Mouse (Mus musculus) MN1 (cell line): ENCODE measurements around the gene Sik1.

Experiments used
- DNase-seq: peaks from one replicate; pipeline ENCODE4 v3.0.0-alpha.2; 2016; ENCODE audit warnings: low spot score

Sik1 gene

DNA sequence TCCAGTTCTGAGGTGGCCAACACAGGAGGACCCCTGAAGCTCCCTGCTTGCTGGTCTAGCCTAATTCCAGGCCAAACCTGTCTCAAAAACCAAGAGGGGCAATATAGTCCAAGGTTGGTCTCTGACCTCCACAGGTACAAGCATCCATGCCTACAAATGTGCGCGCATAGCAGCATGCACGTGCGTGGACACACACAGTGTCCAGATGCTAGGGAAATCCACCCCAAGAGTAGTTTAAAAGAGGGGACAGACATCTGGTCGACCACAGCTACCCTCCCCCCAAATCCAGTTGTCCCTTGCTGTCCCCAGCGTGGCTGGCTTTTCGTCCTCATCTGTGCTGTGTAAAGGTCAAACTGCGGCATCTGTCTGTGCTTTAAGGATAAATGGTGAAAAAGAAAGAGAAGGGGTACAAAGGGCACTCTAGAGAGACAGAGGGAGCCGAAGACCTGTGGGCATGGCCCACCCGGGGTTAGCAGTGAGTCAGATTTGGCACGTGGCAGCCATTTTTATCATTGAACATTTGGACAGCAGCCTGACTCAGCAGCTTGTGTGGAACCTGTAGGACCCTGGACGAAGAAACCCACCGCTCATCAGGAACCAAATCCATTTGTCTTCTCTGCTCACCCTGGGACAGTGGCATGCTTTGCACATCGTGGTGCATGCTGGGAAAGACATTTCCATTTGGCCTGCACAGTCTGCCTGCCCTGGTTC lies 23.6 kb downstream of the Sik1 start:
- no peak for DNase-seq

GRCm38 (mm10) chr17:31831097-31831865 lies 24.3 kb downstream of the Sik1 start:
- DNase-seq, result no peak

GRCm38 (mm10) chr17:31830506-31831075 lies 25.0 kb downstream of the Sik1 start:
- no peak for DNase-seq

DNA sequence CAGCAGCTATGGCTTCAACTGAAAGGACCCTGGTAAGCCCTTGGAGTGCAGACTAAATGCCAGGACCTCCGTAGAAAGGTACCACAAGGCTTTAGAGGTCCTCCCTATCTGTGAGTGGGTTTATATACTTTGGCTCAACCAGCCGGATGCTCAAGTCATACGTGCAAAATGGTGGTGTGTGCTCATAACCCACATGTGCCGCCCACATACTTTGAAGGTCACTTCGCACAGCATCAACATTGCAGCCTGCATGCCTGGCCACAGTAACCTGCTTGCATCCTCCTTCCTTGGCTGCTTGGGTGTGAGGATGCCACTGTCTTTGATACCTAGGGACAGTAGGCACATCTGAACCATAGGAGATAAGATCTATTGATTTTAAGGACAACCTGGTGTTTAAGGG lies 26.7 kb downstream of the Sik1 start:
- DNase-seq, result no peak

- no peak for DNase-seq
These were observed 27.5 kb downstream of the Sik1 start for GRCm38 (mm10) chr17:31828118-31828517.

- DNase-seq, result peak; percentile 58
These were observed 28.4 kb downstream of the Sik1 start for GRCm38 (mm10) chr17:31827206-31827605.

- peak; percentile 62 for DNase-seq
These were observed 28.9 kb downstream of the Sik1 start for GRCm38 (mm10) chr17:31826669-31827068.

DNA sequence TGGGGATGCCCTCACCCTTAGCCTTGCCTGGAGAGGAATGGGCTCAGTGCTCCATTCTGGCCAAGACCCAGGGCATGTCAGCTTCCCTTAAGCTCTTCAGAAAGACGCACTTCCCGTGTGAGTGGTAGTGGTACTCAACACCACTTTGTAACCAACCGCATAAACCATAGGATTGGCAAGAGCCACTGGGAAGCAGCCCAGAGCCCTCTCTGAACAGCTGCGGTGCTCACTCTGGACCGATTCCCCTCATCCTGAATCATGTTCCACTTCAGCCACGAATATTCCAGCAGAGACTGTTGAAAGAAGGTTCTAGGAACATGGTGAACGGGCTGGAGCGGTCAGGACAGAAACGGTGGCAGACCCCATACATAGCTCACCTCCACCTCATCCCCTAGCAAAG lies 29.9 kb downstream of the Sik1 start:
- DNase-seq, result no peak

DNA sequence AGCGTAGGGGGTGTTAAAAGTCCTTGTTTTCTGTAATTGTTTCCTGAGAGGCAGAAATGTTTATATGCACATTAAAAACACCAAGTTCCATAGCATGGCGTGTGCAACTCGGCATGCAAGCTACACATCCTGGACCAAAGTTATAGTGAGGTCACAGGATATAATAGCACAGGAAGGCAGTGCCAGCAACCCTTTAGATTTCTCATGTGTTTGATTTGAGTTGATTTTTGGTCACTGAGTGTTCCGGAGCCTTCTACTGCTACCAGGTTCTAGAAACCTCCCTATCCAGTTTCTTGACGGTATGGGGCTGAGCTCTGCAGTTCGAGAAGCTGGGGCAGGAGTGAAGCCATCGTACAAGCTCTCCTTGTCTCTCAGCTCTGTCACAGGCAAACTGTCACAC lies 30.8 kb downstream of the Sik1 start:
- no peak for DNase-seq

GRCm38 (mm10) chr17:31821136-31821933 lies 34.3 kb downstream of the Sik1 start:
- DNase-seq, result no peak

DNA sequence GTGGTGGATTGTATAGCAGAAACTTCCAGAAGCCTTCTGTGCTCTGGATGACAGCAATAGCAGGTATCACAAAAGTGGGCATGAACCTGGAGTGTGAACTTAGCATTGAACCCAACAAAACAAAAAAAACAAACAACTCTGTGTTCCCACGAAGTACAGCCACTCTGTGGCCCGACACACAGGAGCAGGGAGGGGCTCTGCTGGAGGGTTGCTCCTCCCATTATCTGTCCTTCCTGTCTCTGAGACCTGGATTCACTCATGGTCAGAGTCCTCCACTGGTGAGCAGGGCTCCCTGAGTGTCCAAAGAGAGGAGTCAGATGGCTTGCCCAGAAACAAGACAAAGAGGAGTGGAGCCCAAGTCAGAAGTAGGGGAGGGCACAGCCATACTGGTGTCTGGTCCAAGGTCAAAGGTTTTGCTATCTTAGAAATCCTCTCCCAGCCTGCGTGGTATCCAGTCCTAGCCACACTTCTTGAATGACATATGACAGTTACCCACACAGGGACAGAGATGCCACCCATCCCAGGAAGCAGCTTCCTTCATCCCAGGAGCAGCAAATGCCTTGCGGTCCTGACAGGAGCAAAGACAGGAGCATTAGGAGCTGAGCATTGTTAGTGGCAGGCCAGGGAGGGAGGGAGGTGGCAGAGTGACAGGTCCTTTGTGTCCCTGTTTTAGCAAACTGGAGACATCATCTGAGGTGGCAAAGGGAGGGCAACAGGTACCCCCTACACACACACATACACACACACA lies 35.3 kb downstream of the Sik1 start:
- DNase-seq, result no peak

GRCm38 (mm10) chr17:31819372-31819771 lies 36.2 kb downstream of the Sik1 start:
- no peak for DNase-seq

DNA sequence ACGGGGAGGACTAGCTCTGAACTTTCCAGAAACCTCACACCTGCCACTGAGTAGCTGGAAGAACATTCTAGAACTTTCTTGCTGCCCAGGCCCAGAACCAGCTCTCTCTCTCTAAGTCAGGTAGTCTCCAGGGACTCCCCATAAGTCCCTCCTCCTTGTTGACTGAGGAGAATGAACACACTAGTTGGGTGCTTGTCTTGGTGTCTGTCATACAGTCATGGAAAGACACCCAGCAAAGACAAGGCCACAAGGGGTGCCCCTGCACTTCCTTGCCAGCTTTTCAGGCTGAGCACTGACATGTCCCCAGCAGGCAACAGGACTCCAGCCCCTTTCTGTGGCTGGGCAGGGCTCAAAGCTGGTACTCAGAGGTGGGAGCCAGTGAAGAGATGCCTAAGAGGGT lies 37.8 kb downstream of the Sik1 start:
- no peak for DNase-seq

DNA sequence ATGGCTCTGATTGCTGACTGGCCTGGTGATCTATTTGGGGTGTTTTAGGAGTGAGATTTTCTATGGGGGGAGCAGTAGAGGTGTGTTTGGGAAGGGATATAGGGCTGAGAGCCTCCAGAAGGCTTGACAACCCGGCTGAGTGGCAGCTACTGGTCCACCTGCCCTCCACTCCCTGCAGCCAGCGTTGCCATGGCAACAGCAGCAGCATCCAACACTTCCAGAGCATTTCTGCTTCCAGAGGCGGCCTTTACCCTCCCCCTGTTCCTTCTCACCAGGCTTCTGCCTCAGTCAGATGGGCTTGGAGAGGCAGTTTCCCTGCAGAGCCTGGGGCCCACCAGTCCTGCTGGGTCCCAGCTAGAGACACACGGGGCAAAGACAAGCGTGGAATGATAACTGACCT lies 38.4 kb downstream of the Sik1 start:
- DNase-seq, result peak; percentile 79

DNA sequence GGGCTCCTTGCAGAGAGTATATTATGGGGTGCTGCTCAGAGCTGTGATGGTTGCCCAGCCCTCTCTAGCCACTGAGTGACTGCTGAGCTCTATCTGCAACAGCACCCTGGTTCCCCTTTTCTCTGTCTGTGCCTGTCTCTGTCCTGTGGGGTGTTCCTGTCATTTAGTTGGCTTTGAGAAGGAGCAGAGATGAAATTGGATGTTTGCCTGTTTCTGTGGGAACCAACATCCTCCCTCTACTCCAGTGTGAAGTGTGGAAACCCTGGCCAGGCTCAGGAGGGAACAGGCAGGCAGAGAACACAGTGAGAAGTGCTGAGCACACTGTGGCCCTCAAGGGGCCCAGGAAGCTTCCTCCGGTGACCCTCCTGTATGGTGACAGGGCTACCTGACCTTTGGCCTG lies 40.8 kb downstream of the Sik1 start:
- DNase-seq, result no peak

GRCm38 (mm10) chr17:31813938-31814622 lies 41.5 kb downstream of the Sik1 start:
- DNase-seq, result no peak

DNA sequence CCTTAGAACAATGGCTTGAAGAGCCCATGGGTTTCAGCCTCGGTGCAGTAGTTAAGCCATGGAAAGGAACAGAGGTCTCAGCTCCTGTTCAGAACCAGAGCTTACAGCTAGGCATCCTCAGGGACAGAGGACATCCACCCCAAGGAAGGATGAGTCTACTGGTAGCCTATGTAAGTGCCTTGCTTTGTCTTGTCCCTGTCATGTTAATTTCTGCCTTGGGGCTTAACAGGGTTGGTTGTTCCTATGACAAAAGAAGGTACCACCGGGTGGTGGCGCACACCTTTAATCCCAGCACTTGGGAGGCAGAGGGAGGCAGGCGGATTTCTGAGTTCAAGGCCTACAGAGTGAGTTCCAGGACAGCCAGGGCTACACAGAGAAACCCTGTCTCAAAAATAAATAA lies 44.3 kb downstream of the Sik1 start:
- no peak for DNase-seq

DNA sequence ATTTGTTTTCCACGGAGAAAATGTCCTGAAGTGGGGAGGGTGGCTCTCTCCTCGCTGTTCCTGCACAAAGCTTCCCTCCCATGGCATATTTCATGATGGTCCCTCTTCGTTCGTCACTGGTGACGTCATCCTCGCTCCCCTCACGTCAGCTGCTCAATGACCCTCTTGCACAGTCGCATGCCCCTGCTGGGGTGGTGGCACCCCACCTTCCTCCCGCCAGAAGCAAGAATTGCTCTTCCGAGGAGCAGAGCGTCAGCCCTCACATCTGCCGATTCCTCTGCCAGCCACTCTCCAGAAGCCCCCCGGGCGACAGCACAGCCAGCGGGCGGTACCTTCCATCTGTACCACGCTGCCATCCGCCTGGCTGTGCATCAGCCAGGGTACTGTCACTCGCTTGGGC lies 45.7 kb downstream of the Sik1 start:
- DNase-seq, result no peak

GRCm38 (mm10) chr17:31809136-31809535 lies 46.5 kb downstream of the Sik1 start:
- no peak for DNase-seq

DNA sequence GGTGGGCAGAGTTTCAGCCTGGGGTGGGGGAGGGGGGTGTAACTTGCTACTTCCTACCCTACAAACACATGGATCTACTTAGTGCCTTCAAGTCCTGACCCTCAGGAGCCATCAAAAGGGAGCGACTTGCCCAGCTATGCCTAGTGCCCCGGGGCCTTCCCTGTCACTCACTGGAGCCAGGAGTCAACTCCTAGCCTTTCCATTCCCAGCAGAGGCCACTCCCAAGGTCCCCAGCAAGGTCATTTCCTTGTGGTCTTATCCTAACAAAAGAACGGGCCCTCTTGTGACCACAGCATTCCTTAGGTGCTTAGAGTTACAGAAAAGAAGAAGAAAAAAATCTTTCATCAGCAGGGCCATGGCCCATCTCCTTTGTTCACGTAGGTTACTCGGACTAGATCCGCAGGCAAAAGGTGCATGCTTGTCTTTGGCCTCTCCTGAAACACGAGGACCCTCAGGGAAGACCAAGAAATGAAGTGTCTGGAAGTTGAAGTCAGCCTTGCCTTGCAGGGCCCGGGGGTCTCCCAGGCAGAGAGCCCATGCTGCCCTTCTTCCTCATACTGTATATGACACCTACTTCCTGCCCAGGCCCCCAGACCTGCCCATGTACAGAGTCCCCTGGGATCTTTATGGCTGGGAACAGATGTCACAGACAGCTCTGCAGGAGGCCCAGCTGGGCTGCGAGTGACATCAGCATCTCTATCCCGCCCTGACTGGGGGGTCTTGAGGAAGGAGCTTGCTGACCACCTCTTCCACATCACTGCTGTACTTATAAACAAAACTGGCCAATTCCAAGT lies 47.3 kb downstream of the Sik1 start:
- DNase-seq, result no peak
